Mouse (Mus musculus) gastrocnemius, postnatal 4 days (tissue): ENCODE results near the gene Cenpx. TPM values are rescaled to one million over a fixed set of nuclear protein-coding genes. Genes with fewer than 3 reads are reported as not detected.

ENCODE experiments used
- DNase-seq, 2 experiments: peaks; one replicate each; pipeline ENCODE4 v3.0.0; 2021 to 2022; ENCODE audit warnings: low spot score in 2 of 2, mixed read lengths in 2 of 2
- total RNA-seq, 2 experiments: library from RNA; stranded (reverse); gene quantifications; 2 replicates each; pipeline ENCODE4 v1.2.3; 2021

Gene Cenpx
- total RNA-seq, 2 experiments from 2014 or later, result 33.7 to 48.7 TPM

- no peak for DNase-seq
Measured at GRCm38 (mm10) chr11:120726243-120727168, 13.0 kb upstream of the Cenpx start.

- no peak for DNase-seq
Measured at GRCm38 (mm10) chr11:120723509-120723908, 10.0 kb upstream of the Cenpx start.

GRCm38 (mm10) chr11:120722761-120723382 lies 9.3 kb upstream of the Cenpx start:
- DNase-seq, result no peak

GRCm38 (mm10) chr11:120722067-120722630 lies 8.6 kb upstream of the Cenpx start:
- no peak for DNase-seq

- DNase-seq, result peak; percentile 64 to 77
Measured at GRCm38 (mm10) chr11:120721124-120722066, 7.9 kb upstream of the Cenpx start, which contains the start of gene Rac3. TSS of gene Rac3 (plus strand) at chr11:120721470.

- DNase-seq, result peak; percentile 89 to 91
Measured at GRCm38 (mm10) chr11:120720450-120720849, 6.9 kb upstream of the Cenpx start.

- no peak for DNase-seq
Measured at GRCm38 (mm10) chr11:120719841-120720376, 6.4 kb upstream of the Cenpx start.

GRCm38 (mm10) chr11:120719242-120719641 lies 5.7 kb upstream of the Cenpx start:
- no peak for DNase-seq

GRCm38 (mm10) chr11:120715131-120715530 lies 1.6 kb upstream of the Cenpx start:
- DNase-seq, result no peak

DNA sequence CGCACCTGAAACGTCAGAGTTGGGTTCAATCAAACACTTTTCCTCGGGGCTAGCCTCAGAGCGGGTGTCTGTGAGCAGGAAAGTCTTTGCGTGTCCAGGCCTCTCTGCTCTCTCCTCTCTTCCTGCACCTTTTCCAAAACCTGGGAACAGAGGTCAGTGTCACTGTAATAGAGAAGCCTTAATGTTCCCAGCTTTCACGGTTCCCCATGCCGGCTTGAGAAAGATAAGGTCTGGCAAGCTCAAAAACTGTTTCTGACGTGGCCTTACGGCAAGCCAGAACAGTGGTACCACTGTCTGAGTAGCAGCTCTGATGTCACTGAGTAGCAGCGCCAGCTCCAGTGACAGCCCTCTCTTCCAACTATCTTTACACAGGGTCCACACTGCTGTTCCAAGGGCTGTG lies 1.0 kb upstream of the Cenpx start:
- DNase-seq, result no peak

DNA sequence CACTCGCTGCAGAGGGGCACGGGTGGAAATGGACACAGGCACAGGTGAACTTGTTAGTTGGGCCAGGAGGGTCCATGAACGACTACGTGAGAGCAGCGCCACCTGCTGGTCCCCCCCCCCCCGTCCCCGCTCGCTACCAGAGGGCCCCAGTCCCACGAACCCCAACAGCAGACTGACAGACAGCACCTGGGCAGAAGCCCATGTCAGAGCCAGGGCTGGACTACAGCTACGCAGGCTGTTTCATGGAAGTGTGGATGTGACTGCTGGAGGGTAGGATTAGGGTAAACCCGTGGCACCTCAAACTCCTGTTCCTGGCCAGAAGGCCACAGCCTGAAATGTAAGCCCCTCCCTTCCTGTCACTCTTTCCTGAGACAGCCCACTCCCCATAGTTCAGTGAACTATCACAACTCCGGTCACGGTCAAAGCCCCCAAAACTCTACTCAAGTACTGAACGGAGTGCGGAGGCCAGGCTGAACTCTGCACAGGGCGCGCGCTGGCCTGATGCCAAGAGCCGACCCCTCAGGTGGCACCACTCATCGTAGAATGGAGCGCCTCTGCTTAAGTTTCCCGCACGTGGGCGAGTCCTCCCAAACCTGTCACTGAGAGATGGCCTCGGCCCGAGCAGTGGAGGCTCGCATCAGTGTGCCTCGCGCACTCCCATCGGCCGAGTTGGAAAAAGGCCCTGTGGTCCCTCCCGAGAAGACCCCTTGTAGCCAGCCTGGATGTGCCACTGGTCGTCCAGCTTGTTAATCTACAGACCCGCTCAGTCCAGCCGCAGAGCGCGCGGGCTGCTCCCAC lies 568 bp downstream of the Cenpx start:
- DNase-seq, result peak in 1 of 2 experiments; percentile 56

- DNase-seq, result no peak
Measured at GRCm38 (mm10) chr11:120711980-120712604, 1.4 kb downstream of the Cenpx start.

DNA sequence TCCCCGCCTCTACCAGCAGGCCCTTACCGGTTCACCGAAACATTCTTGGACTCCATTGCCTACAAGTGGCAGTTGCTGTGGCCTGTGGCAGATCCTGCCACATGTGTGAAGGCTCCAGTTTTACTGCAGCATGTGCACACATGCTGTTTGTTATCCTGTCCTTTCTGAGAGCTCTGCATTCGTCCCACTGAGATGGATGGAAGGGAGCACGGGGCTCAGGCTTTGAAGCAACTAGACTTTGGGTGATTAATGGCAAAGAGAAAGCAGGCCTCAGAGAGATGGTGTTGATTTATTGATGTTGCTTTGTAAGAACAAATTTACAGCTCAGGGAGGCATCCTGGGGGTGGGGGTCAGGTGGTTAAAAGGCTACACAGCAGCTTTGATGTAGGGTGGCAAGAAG lies 2.9 kb downstream of the Cenpx start:
- DNase-seq, result no peak

DNA sequence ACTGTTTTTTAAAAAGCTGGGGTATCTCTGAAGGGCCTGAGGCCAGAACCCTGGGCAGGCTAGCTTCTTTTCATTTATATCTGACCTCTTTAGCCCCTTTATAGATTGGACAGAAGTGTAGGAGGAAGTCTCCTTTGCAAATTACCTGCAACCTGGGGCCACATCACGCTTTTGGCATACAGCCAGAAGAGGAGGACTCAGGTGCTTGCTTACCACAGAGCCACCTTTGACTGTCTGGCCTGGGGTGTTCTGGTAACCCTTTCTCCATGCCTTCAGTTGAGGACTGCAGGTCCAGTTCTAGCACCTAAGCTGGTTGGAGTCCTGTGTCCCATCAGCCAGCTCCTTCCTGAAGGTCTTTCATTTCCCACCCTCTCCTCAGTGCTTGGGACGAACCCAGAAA lies 4.0 kb downstream of the Cenpx start:
- no peak for DNase-seq

DNA sequence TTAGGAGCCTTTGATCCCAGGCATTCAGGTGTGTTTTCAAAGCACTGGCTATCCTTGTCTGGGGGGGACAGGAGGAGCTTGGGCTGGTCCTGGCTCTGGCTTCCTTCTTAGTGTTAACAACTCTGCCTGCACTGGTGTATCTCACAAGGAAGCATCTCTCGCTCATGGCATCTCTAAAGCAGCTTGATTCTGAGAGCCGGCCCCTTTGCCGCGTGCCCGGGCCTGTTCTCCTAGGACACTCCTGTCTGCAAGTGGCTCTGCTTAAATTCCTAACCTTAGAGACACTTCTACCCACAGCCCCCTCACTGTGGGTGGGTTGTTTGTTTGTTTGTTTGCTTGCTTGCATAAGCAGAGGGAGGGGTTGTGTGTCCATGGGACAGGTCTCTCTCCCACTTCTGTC lies 5.6 kb downstream of the Cenpx start:
- DNase-seq, result no peak

GRCm38 (mm10) chr11:120707225-120707624 lies 6.3 kb downstream of the Cenpx start:
- DNase-seq, result no peak

GRCm38 (mm10) chr11:120706120-120706519 lies 7.4 kb downstream of the Cenpx start:
- DNase-seq, result no peak

GRCm38 (mm10) chr11:120704486-120705325 lies 8.8 kb downstream of the Cenpx start:
- DNase-seq, result no peak
